Mouse (Mus musculus) brain, adult 2 months (tissue): ENCODE data around the gene Acer1.

Experiments
- DNase-seq: peaks from one replicate; pipeline ENCODE4 v3.0.0; 2011; ENCODE audit warnings: low read depth, low spot score

Gene Acer1

DNA sequence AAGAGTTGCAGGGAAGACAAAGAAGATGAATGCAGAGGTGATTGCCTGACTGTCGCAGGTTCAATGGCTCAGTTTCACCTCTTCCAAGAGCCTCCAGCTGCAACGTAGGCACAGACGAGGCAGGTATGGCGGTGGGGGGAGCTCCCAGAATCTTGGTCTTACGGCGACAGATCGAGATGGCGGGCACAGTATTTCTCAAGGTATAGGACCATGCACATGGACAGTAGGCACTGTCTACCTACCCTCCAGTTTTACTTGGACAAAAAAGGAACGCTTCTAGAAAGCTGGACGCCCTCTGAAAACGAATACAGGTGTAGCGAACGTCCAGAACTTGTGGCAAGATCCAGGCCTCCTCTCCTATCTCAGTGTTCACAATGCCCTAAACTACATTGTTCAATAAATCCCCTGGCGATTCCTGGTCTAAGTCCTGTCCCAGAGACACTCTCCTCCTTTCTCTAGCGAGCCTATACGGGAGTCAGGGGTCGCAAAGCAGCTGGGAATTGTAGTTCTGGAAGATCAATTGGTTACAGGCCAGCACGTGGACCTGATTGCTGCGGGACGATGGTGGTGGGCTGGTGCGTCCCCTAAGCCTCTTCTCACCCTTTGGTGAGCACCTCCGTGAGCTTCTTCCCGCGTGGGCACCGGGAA is 7.7 kb upstream of the Acer1 start:
- peak; percentile 96 for DNase-seq

DNA sequence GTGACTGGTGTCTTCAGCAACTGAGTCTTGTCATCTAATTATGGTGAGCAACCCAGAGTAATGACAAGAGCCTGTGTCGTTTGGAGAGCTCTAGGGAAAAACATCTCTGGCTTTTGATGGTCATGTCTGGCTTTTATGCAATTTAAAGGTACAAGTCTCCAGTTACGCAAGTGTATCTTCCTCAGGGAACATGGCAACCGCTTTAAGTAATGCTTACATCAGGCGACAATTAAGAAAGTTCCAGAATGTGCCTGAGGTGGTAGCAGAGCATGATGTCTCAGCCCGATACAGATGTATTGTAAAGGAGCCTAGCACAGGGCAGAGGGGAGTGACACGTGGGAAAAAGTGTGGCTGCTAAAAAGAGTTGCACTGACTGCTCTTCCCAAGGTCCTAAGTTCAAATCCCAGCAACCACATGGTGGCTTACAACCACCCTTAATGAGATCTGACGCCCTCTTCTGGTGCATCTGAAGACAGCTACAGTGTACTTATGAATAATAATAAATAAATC is 7.0 kb upstream of the Acer1 start:
- DNase-seq = no peak

DNA sequence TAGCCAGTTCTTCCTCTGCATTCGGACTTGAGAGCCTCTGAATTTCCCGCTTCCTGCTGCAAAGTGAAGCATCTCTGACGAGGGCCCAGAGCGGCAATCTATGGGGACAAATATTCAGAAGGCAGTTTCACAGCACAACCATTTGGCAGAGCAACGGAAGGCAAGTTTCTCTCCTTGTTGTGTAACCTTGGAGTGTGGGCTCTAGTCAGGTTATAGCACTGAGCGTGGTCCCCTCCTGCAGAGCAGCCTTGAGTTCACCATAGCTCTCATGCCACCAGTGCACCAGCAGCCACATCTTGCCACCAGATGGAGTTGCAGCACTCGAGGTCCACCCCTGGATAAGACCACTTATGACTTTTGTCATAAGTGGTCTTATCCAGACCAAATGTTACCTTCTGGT is 6.5 kb upstream of the Acer1 start:
- no peak for DNase-seq

- no peak for DNase-seq
Measured at GRCm38 (mm10) chr17:56986105-56986805, 4.3 kb upstream of the Acer1 start.

GRCm38 (mm10) chr17:56985656-56986055 is 3.7 kb upstream of the Acer1 start:
- no peak for DNase-seq

GRCm38 (mm10) chr17:56984886-56985285 is 3.0 kb upstream of the Acer1 start:
- DNase-seq = no peak

DNA sequence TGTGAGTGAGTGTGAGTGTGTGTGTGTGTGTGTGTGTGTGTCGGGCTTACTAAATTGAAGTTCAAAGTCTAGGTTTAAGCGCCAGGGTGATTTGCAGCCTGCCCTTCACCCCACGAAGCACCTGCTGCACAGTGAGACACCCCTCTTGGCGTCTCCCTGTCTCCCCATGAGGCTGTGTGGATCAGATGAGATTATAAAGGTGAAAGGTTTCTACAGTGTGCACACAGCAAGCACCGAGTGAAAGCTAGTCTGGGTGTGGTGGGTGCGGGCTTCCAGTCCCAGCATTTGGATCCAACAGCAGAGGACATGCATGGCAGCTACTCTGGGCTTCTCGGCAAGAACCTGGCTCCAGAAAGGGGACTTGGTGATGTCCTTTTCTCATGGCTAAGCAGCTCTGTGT is 877 bp downstream of the Acer1 start:
- no peak for DNase-seq

GRCm38 (mm10) chr17:56979524-56979923 is 2.4 kb downstream of the Acer1 start:
- DNase-seq = no peak

- no peak for DNase-seq
Measured at GRCm38 (mm10) chr17:56976531-56977390, 5.2 kb downstream of the Acer1 start.

GRCm38 (mm10) chr17:56975391-56975790 is 6.5 kb downstream of the Acer1 start:
- DNase-seq = no peak

GRCm38 (mm10) chr17:56974708-56975240 is 7.2 kb downstream of the Acer1 start:
- peak; percentile 34 for DNase-seq

GRCm38 (mm10) chr17:56973956-56974707 is 7.8 kb downstream of the Acer1 start:
- no peak for DNase-seq

- peak; percentile 13 for DNase-seq
Measured at GRCm38 (mm10) chr17:56970081-56970480, 11.8 kb downstream of the Acer1 start.

GRCm38 (mm10) chr17:56969321-56969720 is 12.6 kb downstream of the Acer1 start:
- no peak for DNase-seq

DNA sequence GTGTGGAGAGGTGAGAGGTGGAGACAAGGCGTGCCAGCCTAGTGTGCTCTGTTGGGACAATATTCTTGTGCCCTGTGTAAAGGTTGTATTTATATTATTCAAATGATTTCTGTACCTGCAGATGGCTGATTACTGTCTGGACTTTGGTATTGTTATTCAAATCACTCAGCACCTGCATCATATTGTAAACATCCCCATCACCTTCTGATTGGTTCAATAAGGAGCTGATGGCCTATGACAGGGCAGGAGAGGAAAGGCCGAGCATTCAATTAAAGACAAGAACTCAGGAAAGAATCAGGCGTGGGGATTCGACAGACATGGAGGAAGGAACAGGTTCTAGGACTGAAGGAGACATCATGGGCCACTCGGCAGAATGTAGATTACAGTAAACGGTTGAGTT is 18.3 kb downstream of the Acer1 start:
- no peak for DNase-seq

GRCm38 (mm10) chr17:56962642-56963405 is 19.1 kb downstream of the Acer1 start:
- DNase-seq = no peak

DNA sequence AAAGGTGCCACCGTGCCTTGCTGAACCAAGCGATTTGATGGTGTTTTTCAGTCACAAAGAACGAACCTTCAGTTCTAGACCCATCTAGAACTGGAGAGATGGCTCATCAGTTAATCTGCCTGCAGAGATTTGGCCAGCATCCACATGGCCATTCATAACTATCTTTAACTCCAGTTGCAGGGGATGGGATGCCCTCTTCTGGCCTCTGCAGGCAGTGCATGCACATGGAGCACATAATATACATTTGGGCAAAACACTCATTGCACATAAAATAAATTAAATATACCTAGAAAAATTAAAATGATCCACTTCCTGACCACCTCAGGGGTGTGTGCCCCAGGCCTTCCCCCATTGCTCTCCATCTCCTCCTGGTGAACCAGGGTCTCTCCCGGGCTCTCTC is 20.0 kb downstream of the Acer1 start:
- DNase-seq = no peak

DNA sequence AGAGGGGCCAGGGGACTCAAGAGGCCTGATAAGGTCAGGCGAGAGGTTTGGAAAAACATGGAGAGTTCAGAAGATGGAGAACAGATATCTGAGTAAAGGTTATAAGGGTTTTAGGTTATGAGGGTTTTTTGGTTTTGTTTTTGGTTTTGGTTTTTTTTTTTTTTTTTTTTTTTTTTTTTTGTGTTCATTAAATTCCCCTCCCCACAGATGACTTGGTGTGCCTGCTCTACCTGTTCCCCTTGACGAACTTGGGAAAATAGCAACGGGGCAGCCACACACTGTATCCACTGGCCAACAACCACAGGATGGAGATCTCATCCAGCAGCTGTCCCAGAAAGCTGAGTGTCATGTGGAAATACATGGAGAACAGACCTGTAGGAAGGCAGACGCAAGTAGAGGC is 23.3 kb downstream of the Acer1 start:
- no peak for DNase-seq

- no peak for DNase-seq
Measured at GRCm38 (mm10) chr17:56957763-56958429, 24.0 kb downstream of the Acer1 start.

GRCm38 (mm10) chr17:56954871-56955270 is 27.1 kb downstream of the Acer1 start:
- DNase-seq = no peak
